Mouse (Mus musculus) G1E-ER4 (cell line): ENCODE measurements at regions not wholly inside any gene's neighbourhood (a gene's known extent, or its start where the extent isn't known, plus 50 kb on each side); places are given as distances from the start of the nearest gene placed in this dataset.

Experiments
- GATA1 ChIP-seq: IDR thresholded peaks from one replicate; pipeline ENCODE4 v1.8.0; 2012; ENCODE audit warnings: low read length, inconsistent platforms

GRCm38 (mm10) chr2:28141975-28142374, 50.8 kb upstream of the Olfm1 start:
- no peak for TF ChIP-seq GATA1

DNA sequence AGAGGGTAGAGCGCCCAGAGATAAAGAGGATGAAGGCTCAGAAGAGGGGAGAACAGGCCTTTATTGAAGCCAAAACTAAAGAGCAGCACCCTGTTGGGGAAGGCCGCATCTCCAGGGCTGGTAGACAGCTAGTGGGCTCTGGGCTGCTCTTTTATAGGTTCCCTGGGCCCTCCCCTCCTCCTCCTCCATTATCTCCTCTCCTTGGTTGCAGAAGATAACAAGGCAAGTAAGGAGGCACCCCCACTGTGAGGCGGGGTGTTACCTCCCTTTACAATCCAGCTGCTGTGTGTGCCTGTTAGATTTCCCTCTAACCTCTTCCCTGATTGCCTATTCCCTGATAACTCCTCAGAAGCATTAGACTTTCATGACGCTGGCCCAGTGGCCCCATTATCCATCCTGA, 51.2 kb upstream of the Olfm1 start:
- peak; percentile 71 for TF ChIP-seq GATA1

DNA sequence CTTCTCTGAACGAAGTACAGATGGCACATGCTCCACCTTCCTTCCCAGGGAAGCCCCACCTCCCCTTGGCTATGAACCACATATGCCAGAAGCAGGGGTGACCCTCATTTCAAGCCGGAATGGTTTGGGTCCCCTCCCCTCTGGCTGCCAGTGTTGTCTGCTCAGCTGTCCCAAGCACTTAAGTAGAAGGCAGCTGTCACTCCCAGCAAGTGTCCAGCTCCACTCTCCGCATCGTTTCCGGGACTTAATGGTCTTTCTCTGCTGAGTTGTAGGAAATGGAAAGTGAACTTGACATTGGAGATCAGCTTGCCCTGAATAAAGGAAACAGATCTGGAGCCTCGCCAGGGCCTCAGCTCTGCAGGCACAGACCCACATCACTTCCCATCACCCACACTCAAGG, 53.9 kb upstream of the Fcnb start:
- no peak for TF ChIP-seq GATA1

GRCm38 (mm10) chr2:28134605-28135004, 49.9 kb upstream of the Fcnb start:
- TF ChIP-seq GATA1, result no peak
